Mouse (Mus musculus): Measurements from ENCODE around the gene Gm10639. TPM values are rescaled to one million over a fixed set of nuclear protein-coding genes. Genes with fewer than 3 reads are reported as not detected.

The Gm10639 gene
- not detected for polyA plus RNA-seq (2014; fragmentation: Illumina TruSeq; extraction: RNeasy Lipid Tissue Mini Kit (QIAGEN cat#74804))

GRCm38 (mm10) chr9:78289723-78290122 is at the start of gene Gm10639:
Gene Gm10639, plus strand, starts transcription at chr9:78289923.

GRCm38 (mm10) chr9:78256914-78257313 is 32.8 kb upstream of the Gm10639 start, which contains the start of gene Gm3776:
Gene Gm3776, plus strand, starts transcription at chr9:78257129.

GRCm38 (mm10) chr9:78314696-78315095 is 25.0 kb downstream of the Gm10639 start, which contains the start of gene Omt2a:
Gene Omt2a, minus strand, starts transcription at chr9:78314796.

GRCm38 (mm10) chr9:78327289-78327688 is 37.6 kb downstream of the Gm10639 start, which contains the start of gene Omt2b:
Gene Omt2b, plus strand, starts transcription at chr9:78327589.

Other genes starting within 250 kb of the Gm10639 start
- gene Gcm1, start 238.0 kb upstream of the Gm10639 start, polyA plus RNA-seq (2014; fragmentation: Illumina TruSeq; extraction: RNeasy Lipid Tissue Mini Kit (QIAGEN cat#74804)) = not detected
- gene Fbxo9, start 180.9 kb upstream of the Gm10639 start, polyA plus RNA-seq (2014; fragmentation: Illumina TruSeq; extraction: RNeasy Lipid Tissue Mini Kit (QIAGEN cat#74804)) = 26.5 TPM
- 30.3 TPM for gene Ick, start 180.7 kb upstream of the Gm10639 start, polyA plus RNA-seq (2014; fragmentation: Illumina TruSeq; extraction: RNeasy Lipid Tissue Mini Kit (QIAGEN cat#74804))
- 42.8 TPM for gene Gsta4, start 107.1 kb upstream of the Gm10639 start, polyA plus RNA-seq (2014; fragmentation: Illumina TruSeq; extraction: RNeasy Lipid Tissue Mini Kit (QIAGEN cat#74804))
- gene Gsta1, start 59.3 kb upstream of the Gm10639 start, polyA plus RNA-seq (2014; fragmentation: Illumina TruSeq; extraction: RNeasy Lipid Tissue Mini Kit (QIAGEN cat#74804)) = not detected
- not detected for gene Gm3776, start 32.8 kb upstream of the Gm10639 start, polyA plus RNA-seq (2014; fragmentation: Illumina TruSeq; extraction: RNeasy Lipid Tissue Mini Kit (QIAGEN cat#74804))
- 49.9 TPM for gene Omt2a, start 24.9 kb downstream of the Gm10639 start, polyA plus RNA-seq (2014; fragmentation: Illumina TruSeq; extraction: RNeasy Lipid Tissue Mini Kit (QIAGEN cat#74804))
- gene Omt2b, start 37.7 kb downstream of the Gm10639 start, polyA plus RNA-seq (2014; fragmentation: Illumina TruSeq; extraction: RNeasy Lipid Tissue Mini Kit (QIAGEN cat#74804)) = 111 TPM
- gene Gsta2, start 65.9 kb downstream of the Gm10639 start, polyA plus RNA-seq (2014; fragmentation: Illumina TruSeq; extraction: RNeasy Lipid Tissue Mini Kit (QIAGEN cat#74804)) = 29.7 TPM
- 2.8 TPM for gene Dppa5a, start 78.3 kb downstream of the Gm10639 start, polyA plus RNA-seq (2014; fragmentation: Illumina TruSeq; extraction: RNeasy Lipid Tissue Mini Kit (QIAGEN cat#74804))
- 21.6 TPM for gene Ooep, start 88.8 kb downstream of the Gm10639 start, polyA plus RNA-seq (2014; fragmentation: Illumina TruSeq; extraction: RNeasy Lipid Tissue Mini Kit (QIAGEN cat#74804))
- gene Ddx43, start 105.9 kb downstream of the Gm10639 start, polyA plus RNA-seq (2014; fragmentation: Illumina TruSeq; extraction: RNeasy Lipid Tissue Mini Kit (QIAGEN cat#74804)) = 0.20 TPM
- 5.2 TPM for gene Cgas, start 153.3 kb downstream of the Gm10639 start, polyA plus RNA-seq (2014; fragmentation: Illumina TruSeq; extraction: RNeasy Lipid Tissue Mini Kit (QIAGEN cat#74804))
- 14.9 TPM for gene Mto1, start 158.3 kb downstream of the Gm10639 start, polyA plus RNA-seq (2014; fragmentation: Illumina TruSeq; extraction: RNeasy Lipid Tissue Mini Kit (QIAGEN cat#74804))
- not detected for gene Gm17324, start 158.9 kb downstream of the Gm10639 start, polyA plus RNA-seq (2014; fragmentation: Illumina TruSeq; extraction: RNeasy Lipid Tissue Mini Kit (QIAGEN cat#74804))
- gene Eef1a1, start 199.2 kb downstream of the Gm10639 start, polyA plus RNA-seq (2014; fragmentation: Illumina TruSeq; extraction: RNeasy Lipid Tissue Mini Kit (QIAGEN cat#74804)) = 6,126 TPM